Mouse (Mus musculus) erythroblast, embryonic 14.5 days (primary cell): ENCODE data around the gene Hes7. TPM values are rescaled to one million over a fixed set of nuclear protein-coding genes. Genes with fewer than 3 reads are reported as not detected.

ENCODE experiments used
- H3K27me3 ChIP-seq: 2 replicates; pipeline ENCODE4 v1.6.1; 2012; ENCODE audit warnings: inconsistent platforms; ENCODE audit not compliant: control insufficient read depth
- H3K36me3 ChIP-seq: 2 replicates; pipeline ENCODE4 v1.6.1; 2012; ENCODE audit warnings: mild to moderate bottlenecking, inconsistent platforms; ENCODE audit not compliant: control insufficient read depth
- H3K4me1 ChIP-seq: 2 replicates; pipeline ENCODE4 v1.6.1; 2012; ENCODE audit warnings: inconsistent platforms; ENCODE audit not compliant: control insufficient read depth
- H3K4me3 ChIP-seq: replicated peaks from 2 replicates; pipeline ENCODE3; 2012; ENCODE audit warnings: moderate library complexity, mild to moderate bottlenecking, inconsistent platforms
- H3K9me3 ChIP-seq: 2 replicates; pipeline ENCODE4 v1.6.1; 2012; ENCODE audit warnings: low read length, inconsistent platforms, mixed read lengths; ENCODE audit not compliant: control insufficient read depth
- GATA1 ChIP-seq: IDR thresholded peaks from 2 replicates; pipeline ENCODE4 v1.6.1; 2012; ENCODE audit warnings: low read length, inconsistent platforms, mixed read lengths
- TAL1 ChIP-seq: IDR thresholded peaks from 3 replicates; pipeline ENCODE4 v1.6.1; 2012; ENCODE audit warnings: low read length, inconsistent platforms, mixed read lengths
- polyA plus RNA-seq: library from polyadenylated mRNA; stranded (reverse); fragments of >175 nt; gene quantifications from 2 replicates; pipeline ENCODE4 v1.2.3, GENCODE M21; 2012

The Hes7 gene
- polyA plus RNA-seq, 1 experiment = 0.05 TPM

DNA sequence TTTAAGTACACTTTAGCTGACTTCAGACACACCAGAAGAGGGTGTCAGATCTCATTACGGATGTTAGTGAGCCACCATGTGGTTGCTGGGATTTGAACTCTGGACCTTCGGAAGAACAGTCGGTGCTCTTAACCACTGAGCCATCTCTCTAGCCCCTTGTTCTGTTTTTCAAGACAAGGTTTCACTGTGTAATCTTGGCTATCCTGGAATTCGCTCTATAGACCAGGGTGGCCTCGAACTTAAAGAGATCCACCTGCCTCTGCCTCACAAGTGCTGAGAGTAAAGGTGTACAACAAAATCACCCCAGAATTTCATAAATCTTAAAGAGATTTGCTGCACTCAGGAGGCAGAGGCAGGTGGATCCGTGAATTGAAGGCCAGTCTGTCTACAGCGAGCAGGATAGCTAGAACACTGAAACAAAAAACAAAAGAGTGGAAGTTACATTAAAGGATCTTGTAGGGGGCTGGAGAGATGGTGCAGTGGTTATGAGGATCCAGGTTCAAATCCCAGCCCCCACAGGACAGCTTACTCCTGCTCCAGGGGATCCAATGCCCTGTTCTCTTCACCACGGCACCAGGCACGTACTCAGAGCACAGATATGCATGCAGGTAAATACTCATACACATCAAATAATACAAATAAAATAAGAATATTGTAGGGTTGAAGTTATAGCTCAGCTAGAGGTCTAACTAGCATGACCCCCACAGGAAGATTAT, 44.3 kb upstream of the Hes7 start:
- TF ChIP-seq TAL1 (no peak), GATA1 (no peak)
- Histone ChIP-seq H3K9me3 (no peaks in the 10 kb centered on the region), H3K36me3 (no peaks in the 10 kb centered on the region), H3K4me3 (no peak overlapping the region), H3K4me1 (peaks cover 52% of the 10 kb centered on the region), H3K27me3 (no peaks in the 10 kb centered on the region; the same call in 1 of the 2 replicates)

DNA sequence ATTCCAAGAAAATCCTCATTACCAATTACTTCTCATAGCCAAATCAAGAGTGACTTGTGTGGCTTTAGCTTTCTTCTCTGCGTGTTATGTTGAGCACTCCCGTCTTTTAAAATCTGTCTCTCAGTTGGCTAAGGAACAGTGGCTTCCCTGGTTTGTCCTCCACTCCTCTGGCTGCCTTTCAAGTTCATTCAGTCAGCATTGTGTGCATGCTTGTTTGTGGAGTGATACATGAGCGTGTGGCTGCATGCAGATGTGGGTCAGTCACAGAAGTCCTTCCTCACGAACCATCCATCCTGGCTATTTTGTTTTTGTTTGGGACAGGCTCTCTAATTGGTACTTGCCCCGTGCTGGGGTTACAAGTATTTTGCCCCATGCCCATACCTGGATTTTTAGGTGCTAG, 43.6 kb upstream of the Hes7 start:
- H3K4me1 ChIP-seq = peaks cover 46% of the 10 kb centered on the region
- H3K27me3 ChIP-seq = no peaks in the 10 kb centered on the region; the same call in 1 of the 2 replicates
- H3K4me3 ChIP-seq = no peak overlapping the region
- H3K36me3 ChIP-seq = no peaks in the 10 kb centered on the region
- TF ChIP-seq GATA1 (no peak), TAL1 (no peak)
- no peaks in the 10 kb centered on the region for H3K9me3 ChIP-seq

DNA sequence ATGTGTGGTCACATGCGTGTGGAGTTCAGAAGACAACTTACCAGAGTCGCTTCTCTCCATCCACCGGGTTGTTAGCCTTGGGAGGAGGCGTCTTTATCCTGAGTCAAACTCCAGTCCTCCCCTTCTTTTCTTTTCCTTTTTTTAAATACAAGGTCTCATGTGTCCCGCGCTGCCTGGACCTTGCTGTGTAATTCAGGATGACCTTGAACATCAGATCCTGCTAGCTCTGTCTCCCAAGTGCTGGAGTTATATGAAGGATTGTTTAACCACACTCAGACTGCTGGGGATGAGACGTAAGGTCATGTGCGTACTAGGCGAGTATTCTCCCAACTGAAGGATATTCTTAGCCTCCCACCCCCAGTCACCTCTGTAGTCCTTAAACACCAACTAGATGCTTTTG, 42.9 kb upstream of the Hes7 start:
- Histone ChIP-seq H3K9me3 (no peaks in the 10 kb centered on the region), H3K4me1 (peaks cover 39% of the 10 kb centered on the region), H3K36me3 (no peaks in the 10 kb centered on the region), H3K27me3 (no peaks in the 10 kb centered on the region; the same call in 1 of the 2 replicates), H3K4me3 (no peak overlapping the region)
- TF ChIP-seq GATA1 (no peak), TAL1 (no peak)

DNA sequence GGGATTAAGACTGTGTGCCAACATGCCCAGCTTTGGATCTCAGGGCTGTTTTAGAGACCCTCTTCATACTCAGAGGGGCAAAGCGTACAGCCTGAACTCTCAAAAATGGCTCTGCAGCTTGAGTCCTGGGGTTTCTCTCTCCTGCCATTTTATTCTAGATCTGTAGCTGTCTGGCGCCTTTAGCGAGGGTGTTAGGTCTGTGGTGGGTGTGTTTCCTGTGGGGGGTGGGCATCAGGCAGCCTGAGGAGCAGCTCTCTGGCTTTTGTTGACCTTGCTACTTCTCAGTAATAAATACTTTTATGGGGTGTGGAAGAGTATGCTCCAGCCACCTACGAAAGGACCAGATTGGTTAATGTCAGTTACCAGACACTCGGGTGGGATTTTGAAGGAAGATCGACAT, 42.2 kb upstream of the Hes7 start:
- H3K27me3 ChIP-seq = no peaks in the 10 kb centered on the region; the same call in 1 of the 2 replicates
- H3K36me3 ChIP-seq = no peaks in the 10 kb centered on the region
- peaks cover 33% of the 10 kb centered on the region for H3K4me1 ChIP-seq
- H3K9me3 ChIP-seq = no peaks in the 10 kb centered on the region
- H3K4me3 ChIP-seq = no peak overlapping the region
- TF ChIP-seq GATA1 (no peak), TAL1 (no peak)

DNA sequence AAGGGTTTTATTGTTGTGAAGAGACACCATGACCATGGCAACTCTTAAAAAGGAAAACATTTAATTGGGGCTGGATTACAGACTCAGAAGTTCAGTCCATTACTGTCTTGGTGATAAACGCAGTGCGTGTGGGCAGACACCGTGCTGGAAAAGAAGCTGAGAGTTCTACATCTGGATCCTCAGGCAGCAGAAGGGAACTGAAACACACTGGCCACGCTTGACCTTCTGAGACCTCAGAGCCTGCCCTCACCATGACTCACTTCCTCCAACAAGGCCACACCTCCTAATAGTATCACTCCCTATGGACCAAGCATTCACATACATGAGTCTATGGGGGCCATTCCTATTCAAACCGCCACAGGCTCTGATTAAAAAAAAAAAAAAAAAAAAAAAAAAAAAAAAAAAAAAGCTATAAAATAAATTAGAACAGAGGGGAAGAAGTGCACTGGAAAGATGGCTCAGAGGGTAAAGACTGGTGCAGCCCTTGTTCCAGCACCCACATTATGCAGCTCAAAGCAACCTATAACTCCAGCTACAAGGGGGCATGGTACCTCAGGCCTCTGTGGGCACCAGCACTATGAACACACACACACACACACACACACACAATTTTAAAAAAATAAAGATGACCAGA, 41.3 kb upstream of the Hes7 start:
- no peaks in the 10 kb centered on the region for H3K36me3 ChIP-seq
- no peak overlapping the region for H3K4me3 ChIP-seq
- H3K27me3 ChIP-seq = no peaks in the 10 kb centered on the region; the same call in 1 of the 2 replicates
- H3K9me3 ChIP-seq = no peaks in the 10 kb centered on the region
- peaks cover 24% of the 10 kb centered on the region for H3K4me1 ChIP-seq
- TF ChIP-seq TAL1 = no peak
- TF ChIP-seq GATA1 = no peak

DNA sequence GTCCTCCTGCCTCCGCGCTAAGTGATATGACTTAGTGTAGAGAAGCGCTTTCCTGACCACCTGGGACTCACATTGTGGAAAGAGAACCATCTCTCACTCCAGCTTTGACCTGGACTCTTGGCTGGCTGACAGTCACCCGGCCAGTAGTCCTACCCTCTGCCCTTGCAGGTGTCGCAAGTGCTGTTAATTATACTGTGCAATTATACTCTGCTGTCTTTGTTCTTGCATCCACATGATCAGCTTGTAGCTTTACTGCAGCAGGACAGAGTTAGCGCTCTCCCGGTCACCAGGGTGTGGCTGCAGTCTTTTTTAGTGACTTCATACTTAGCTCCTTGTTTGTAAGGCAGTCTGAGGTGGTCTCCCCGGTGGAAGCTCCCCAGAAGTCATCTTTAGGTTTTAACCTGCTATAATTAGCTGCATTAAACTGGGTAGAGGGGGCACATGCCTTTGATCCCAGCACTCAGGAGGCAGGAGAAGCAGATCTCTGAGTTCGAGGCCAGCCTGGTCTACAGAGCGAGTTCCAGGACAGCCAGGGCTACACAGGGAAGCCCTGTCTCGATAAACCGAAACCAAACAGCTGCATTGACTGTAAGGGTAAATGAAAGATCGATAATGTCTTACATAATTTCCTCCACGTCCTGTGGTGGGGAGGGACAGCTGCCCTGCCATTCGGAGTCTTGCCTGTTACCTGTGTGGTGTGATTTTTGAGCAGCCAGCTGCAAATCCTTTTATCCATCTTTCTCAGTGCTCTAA, 39.9 kb upstream of the Hes7 start:
- Histone ChIP-seq H3K36me3 (no peaks in the 10 kb centered on the region), H3K27me3 (no peaks in the 10 kb centered on the region; the same call in 1 of the 2 replicates), H3K4me1 (peaks cover 12% of the 10 kb centered on the region), H3K4me3 (no peak overlapping the region), H3K9me3 (no peaks in the 10 kb centered on the region)
- no peak for TF ChIP-seq GATA1
- no peak for TF ChIP-seq TAL1

DNA sequence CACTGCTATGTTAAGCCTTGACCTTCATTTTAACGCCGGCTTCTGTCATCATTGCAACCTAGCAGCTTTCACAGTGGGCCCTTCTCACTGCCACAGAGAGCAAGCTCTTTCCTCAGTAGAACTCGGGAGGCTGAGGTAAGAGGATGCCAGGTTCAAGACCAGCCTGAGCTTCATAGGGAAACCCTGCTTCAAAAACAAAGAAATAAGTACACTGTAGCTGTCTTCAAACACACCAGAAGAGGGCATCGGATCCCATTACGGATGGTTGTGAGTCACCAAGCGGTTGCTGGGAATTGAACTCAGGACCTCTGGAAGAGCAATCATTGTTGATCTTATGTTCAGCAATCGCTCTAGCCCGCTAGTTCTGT, 39.4 kb upstream of the Hes7 start:
- TF ChIP-seq TAL1 (no peak), GATA1 (no peak)
- Histone ChIP-seq H3K27me3 (no peaks in the 10 kb centered on the region; the same call in 1 of the 2 replicates), H3K9me3 (no peaks in the 10 kb centered on the region)

DNA sequence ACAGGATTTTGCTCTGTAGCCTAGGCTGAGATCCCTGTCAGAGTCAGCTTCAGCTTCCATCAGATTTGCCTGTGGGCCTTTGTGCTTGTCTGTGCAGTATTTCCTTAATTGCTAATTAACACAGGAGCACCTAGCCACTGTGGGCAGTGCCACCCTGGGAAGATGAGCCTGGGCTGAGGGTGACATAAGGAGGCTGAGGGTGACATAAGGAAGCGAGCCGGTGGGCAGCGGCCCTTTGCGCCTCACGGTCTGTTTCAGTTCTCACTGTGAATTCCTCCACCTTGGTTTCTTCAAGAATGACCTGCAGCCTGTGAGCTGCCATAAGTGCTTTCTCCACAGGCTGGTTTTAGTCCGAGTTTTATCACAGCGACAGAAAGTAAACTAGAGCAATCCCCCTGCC, 38.6 kb upstream of the Hes7 start:
- Histone ChIP-seq H3K36me3 (no peaks in the 10 kb centered on the region), H3K4me1 (peaks cover 5% of the 10 kb centered on the region), H3K4me3 (no peak overlapping the region), H3K27me3 (no peaks in the 10 kb centered on the region; the same call in 1 of the 2 replicates), H3K9me3 (no peaks in the 10 kb centered on the region)
- TF ChIP-seq TAL1 (no peak), GATA1 (no peak)

More for the DNA sequence above, 39.4 kb upstream of the Hes7 start:
- Histone ChIP-seq H3K4me1 (peaks cover 11% of the 10 kb centered on the region), H3K36me3 (no peaks in the 10 kb centered on the region), H3K4me3 (no peak overlapping the region)

DNA sequence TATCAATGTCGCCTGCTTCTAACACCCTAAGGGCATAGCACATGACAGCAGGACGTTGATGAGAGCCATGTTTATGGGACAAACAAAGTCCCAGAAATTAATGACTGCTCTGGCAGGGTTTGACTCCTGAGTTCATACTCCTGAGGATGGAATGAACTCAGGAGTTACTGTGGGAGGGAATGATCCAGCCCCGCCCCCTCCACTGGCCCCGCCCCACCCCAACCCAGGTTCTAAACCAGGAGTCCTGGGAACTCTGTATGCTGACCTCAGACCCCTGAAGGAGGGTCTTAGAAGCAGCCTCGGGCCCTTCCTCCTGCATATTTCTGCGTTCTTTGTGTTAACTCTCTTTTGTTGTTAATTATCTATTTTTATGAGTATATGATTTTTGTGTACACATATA, 34.6 kb upstream of the Hes7 start:
- TF ChIP-seq TAL1 = no peak
- no peak for TF ChIP-seq GATA1
- H3K9me3 ChIP-seq = no peaks in the 10 kb centered on the region
- H3K27me3 ChIP-seq = no peaks in the 10 kb centered on the region; the same call in 1 of the 2 replicates
- peaks cover 14% of the 10 kb centered on the region for H3K36me3 ChIP-seq
- H3K4me1 ChIP-seq = peaks cover 35% of the 10 kb centered on the region
- H3K4me3 ChIP-seq = no peak overlapping the region
